Mouse (Mus musculus): ENCODE measurements around the gene Sept9. TPM values are rescaled to one million over a fixed set of nuclear protein-coding genes. Genes with fewer than 3 reads are reported as not detected.

Gene Sept9
- polyA plus RNA-seq, 1 experiment = 41.4 TPM

- no peak for DNase-seq
- 78% methylated on average over 3 of the region's 3 CpGs for WGBS
- Histone ChIP-seq H3K4me3 (replicated peaks; ENCODE audit: extremely low read depth, low read depth, low read length) (no peak overlapping the region), H3K4me1 (ENCODE audit: control insufficient read depth, insufficient read depth, low read length) (peaks cover 11% of the 10 kb centered on the region)
- no peak for TF ChIP-seq POLR2A (IDR thresholded peaks at IDR 0.05; ENCODE audit: borderline replicate concordance, extremely low read depth, low read depth, low read length)
- no peak for TF ChIP-seq CTCF (IDR thresholded peaks at IDR 0.05; ENCODE audit: insufficient read depth, low read length)
Measured at GRCm38 (mm10) chr11:117287792-117288191, 88.3 kb downstream of the Sept9 start.

- 67% methylated on average over 8 of the region's 8 CpGs for WGBS
- no peak overlapping the region for H3K4me3 ChIP-seq (replicated peaks; ENCODE audit: extremely low read depth, low read depth, low read length)
- H3K4me1 ChIP-seq (ENCODE audit: control insufficient read depth, insufficient read depth, low read length) = peaks cover 11% of the 10 kb centered on the region
- TF ChIP-seq POLR2A (IDR thresholded peaks at IDR 0.05; ENCODE audit: borderline replicate concordance, extremely low read depth, low read depth, low read length) (no peak), CTCF (IDR thresholded peaks at IDR 0.05; ENCODE audit: insufficient read depth, low read length) (no peak)
- no peak for DNase-seq
Measured at GRCm38 (mm10) chr11:117288765-117289164, 89.3 kb downstream of the Sept9 start.

- DNase-seq = no peak
- no peak for TF ChIP-seq CTCF (IDR thresholded peaks at IDR 0.05; ENCODE audit: insufficient read depth, low read length)
- TF ChIP-seq POLR2A (IDR thresholded peaks at IDR 0.05; ENCODE audit: borderline replicate concordance, extremely low read depth, low read depth, low read length) = no peak
- Histone ChIP-seq H3K4me3 (replicated peaks; ENCODE audit: extremely low read depth, low read depth, low read length) (no peak overlapping the region), H3K4me1 (ENCODE audit: control insufficient read depth, insufficient read depth, low read length) (no peaks in the 10 kb centered on the region)
- WGBS = 93% methylated on average over 30 of the region's 30 CpGs
Measured at GRCm38 (mm10) chr11:117291271-117292059, 92.0 kb downstream of the Sept9 start.

GRCm38 (mm10) chr11:117292446-117292845, 93.0 kb downstream of the Sept9 start:
- 71% methylated on average over 11 of the region's 11 CpGs for WGBS
- TF ChIP-seq CTCF (IDR thresholded peaks at IDR 0.05; ENCODE audit: insufficient read depth, low read length) = no peak
- TF ChIP-seq POLR2A (IDR thresholded peaks at IDR 0.05; ENCODE audit: borderline replicate concordance, extremely low read depth, low read depth, low read length) = no peak
- H3K4me1 ChIP-seq (ENCODE audit: control insufficient read depth, insufficient read depth, low read length) = no peaks in the 10 kb centered on the region
- DNase-seq = no peak
- H3K4me3 ChIP-seq (replicated peaks; ENCODE audit: extremely low read depth, low read depth, low read length) = no peak overlapping the region

- TF ChIP-seq CTCF (IDR thresholded peaks at IDR 0.05; ENCODE audit: insufficient read depth, low read length) = no peak
- 54% methylated on average over 7 of the region's 7 CpGs for WGBS
- no peak for DNase-seq
- Histone ChIP-seq H3K4me3 (replicated peaks; ENCODE audit: extremely low read depth, low read depth, low read length) (no peak overlapping the region), H3K4me1 (ENCODE audit: control insufficient read depth, insufficient read depth, low read length) (no peaks in the 10 kb centered on the region)
Measured at GRCm38 (mm10) chr11:117295266-117295665, 95.8 kb downstream of the Sept9 start.

GRCm38 (mm10) chr11:117296116-117296499, 96.6 kb downstream of the Sept9 start:
- no peak for DNase-seq
- TF ChIP-seq CTCF (IDR thresholded peaks at IDR 0.05; ENCODE audit: insufficient read depth, low read length) (no peak), POLR2A (IDR thresholded peaks at IDR 0.05; ENCODE audit: borderline replicate concordance, extremely low read depth, low read depth, low read length) (no peak)
- WGBS = 69% methylated on average over 4 of the region's 4 CpGs
- H3K4me3 ChIP-seq (replicated peaks; ENCODE audit: extremely low read depth, low read depth, low read length) = no peak overlapping the region
- no peaks in the 10 kb centered on the region for H3K4me1 ChIP-seq (ENCODE audit: control insufficient read depth, insufficient read depth, low read length)

- no peak overlapping the region for H3K4me3 ChIP-seq (replicated peaks; ENCODE audit: extremely low read depth, low read depth, low read length)
- WGBS = 80% methylated on average over 14 of the region's 14 CpGs
- H3K4me1 ChIP-seq (ENCODE audit: control insufficient read depth, insufficient read depth, low read length) = no peaks in the 10 kb centered on the region
- DNase-seq = no peak
- TF ChIP-seq CTCF (IDR thresholded peaks at IDR 0.05; ENCODE audit: insufficient read depth, low read length) (no peak), POLR2A (IDR thresholded peaks at IDR 0.05; ENCODE audit: borderline replicate concordance, extremely low read depth, low read depth, low read length) (no peak)
Measured at GRCm38 (mm10) chr11:117296500-117297189, 97.2 kb downstream of the Sept9 start.

GRCm38 (mm10) chr11:117297190-117297829, 97.8 kb downstream of the Sept9 start:
- TF ChIP-seq POLR2A (IDR thresholded peaks at IDR 0.05; ENCODE audit: borderline replicate concordance, extremely low read depth, low read depth, low read length) (no peak), CTCF (IDR thresholded peaks at IDR 0.05; ENCODE audit: insufficient read depth, low read length) (no peak)
- Histone ChIP-seq H3K4me1 (ENCODE audit: control insufficient read depth, insufficient read depth, low read length) (no peaks in the 10 kb centered on the region), H3K4me3 (replicated peaks; ENCODE audit: extremely low read depth, low read depth, low read length) (no peak overlapping the region)
- DNase-seq = no peak
- 80% methylated on average over 3 of the region's 3 CpGs for WGBS

GRCm38 (mm10) chr11:117299741-117300140, 100.3 kb downstream of the Sept9 start:
- DNase-seq = no peak
- 81% methylated on average over 6 of the region's 6 CpGs for WGBS
- Histone ChIP-seq H3K4me1 (ENCODE audit: control insufficient read depth, insufficient read depth, low read length) (no peaks in the 10 kb centered on the region), H3K4me3 (replicated peaks; ENCODE audit: extremely low read depth, low read depth, low read length) (no peak overlapping the region)
- TF ChIP-seq POLR2A (IDR thresholded peaks at IDR 0.05; ENCODE audit: borderline replicate concordance, extremely low read depth, low read depth, low read length) (no peak), CTCF (IDR thresholded peaks at IDR 0.05; ENCODE audit: insufficient read depth, low read length) (no peak)

Measured in lung, adult 2 months (tissue).